ENCODE assay signal across 8 mouse cellular contexts in the genomic region with DNA sequence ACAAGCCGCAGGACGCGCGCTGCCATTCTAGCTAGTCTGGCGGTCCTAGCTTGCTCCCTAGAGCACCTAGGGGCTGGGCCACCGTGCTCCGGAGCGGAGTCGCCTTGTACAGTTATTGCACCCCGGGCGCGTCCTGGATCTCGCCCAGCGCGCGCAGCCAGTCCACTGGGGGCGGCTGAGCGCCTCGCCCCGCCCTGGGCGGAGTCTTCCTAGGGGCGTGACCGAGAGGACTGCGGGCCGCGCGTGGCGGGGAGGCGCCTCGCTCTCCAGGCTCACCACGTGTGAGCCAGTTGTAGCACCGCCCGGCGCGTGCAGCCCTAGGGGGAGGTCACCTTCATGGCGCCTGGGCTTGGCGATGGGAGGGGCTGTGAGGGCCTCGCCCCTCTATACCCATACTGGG. TPM values are rescaled to one million over a fixed set of nuclear protein-coding genes. Genes with fewer than 3 reads are reported as not detected.
A peak's percentile ranks its signal among the peaks of the same experiment; 100 is the strongest.
DNase-seq lines count a peak whose midpoint lies in the region; ATAC-seq and TF ChIP-seq lines count a peak whose summit lies in the region.

No protein-coding gene starts in this region.

- H3K36me3 ChIP-seq in CH12.LX (replicated peaks in 1 of 2; ENCODE audit: control insufficient read depth in 1 of 2, insufficient read depth in 1 of 2, low read length in 1 of 2), result no peaks in the 10 kb centered on the region
- H3K36me3 ChIP-seq in forebrain, embryonic 12.5 days (replicated peaks), result peaks cover 7% of the 10 kb centered on the region
- no peaks in the 10 kb centered on the region for H3K36me3 ChIP-seq in heart, postnatal 0 days (replicated peaks; ENCODE audit: control insufficient read depth, insufficient read depth, low read length)
- no peaks in the 10 kb centered on the region for H3K36me3 ChIP-seq in liver, embryonic 15.5 days (replicated peaks)
- no peaks in the 10 kb centered on the region for H3K36me3 ChIP-seq in neural tube, embryonic 11.5 days (ENCODE audit: control insufficient read depth, insufficient read depth, low read length)
- H3K36me3 ChIP-seq in stomach, embryonic 16.5 days (ENCODE audit: control insufficient read depth, insufficient read depth, low read length), result no peaks in the 10 kb centered on the region

- TF ChIP-seq CTCF in CH12.LX (conservative IDR thresholded peaks at IDR 0.05 in 1 of 2, IDR thresholded peaks at IDR 0.05 in 1 of 2; ENCODE audit: low read depth in 2 of 2, low read length in 2 of 2), result no peak
- peak; percentile 13; the same call in 1 of the 2 replicates for TF ChIP-seq CTCF in heart, postnatal 0 days (IDR thresholded peaks at IDR 0.05; ENCODE audit: low read depth)

- TF ChIP-seq POLR2A in CH12.LX (IDR thresholded peaks at IDR 0.05; ENCODE audit: low read depth, low read length), result no peak

- peak overlapping the region; percentile 55 for H3K4me2 ChIP-seq in CH12.LX (ENCODE audit: insufficient read depth, low read depth, poor library complexity, severe bottlenecking)
- peak overlapping the region; percentile 66 for H3K4me2 ChIP-seq in forebrain, embryonic 12.5 days
- peak overlapping the region; percentile 90 for H3K4me2 ChIP-seq in heart, postnatal 0 days (ENCODE audit: low read depth, low read length)
- peak overlapping the region; percentile 100 for H3K4me2 ChIP-seq in liver, embryonic 15.5 days
- peak overlapping the region; percentile 93 for H3K4me2 ChIP-seq in neural tube, embryonic 11.5 days (ENCODE audit: low read depth)
- peak overlapping the region; percentile 90 for H3K4me2 ChIP-seq in stomach, embryonic 16.5 days (ENCODE audit: low read depth, low read length)

- H3K9ac ChIP-seq in CH12.LX (ENCODE audit: insufficient read depth, low read depth), result no peak overlapping the region
- H3K9ac ChIP-seq in forebrain, embryonic 12.5 days, result peak overlapping the region; percentile 97
- peak overlapping the region; percentile 49 for H3K9ac ChIP-seq in heart, postnatal 0 days (replicated peaks; ENCODE audit: low read depth, low read length)
- peak overlapping the region; percentile 76 for H3K9ac ChIP-seq in liver, embryonic 15.5 days
- H3K9ac ChIP-seq in neural tube, embryonic 11.5 days (ENCODE audit: low read length), result peak overlapping the region; percentile 97
- H3K9ac ChIP-seq in stomach, embryonic 16.5 days (ENCODE audit: low read length), result peak overlapping the region; percentile 95

- in situ Hi-C loops in CH12.LX (cut with MboI; ENCODE audit: low pct_ligation_motif_present, low pct_unique_long_range_greater_than_20kb, low sequenced_read_pairs), result no loop called here

- TF ChIP-seq RAD21 in CH12.LX (IDR thresholded peaks at IDR 0.05; ENCODE audit: low read depth, low read length), result no peak

- H3K27me3 ChIP-seq in CH12.LX (replicated peaks), result peaks cover 15% of the 10 kb centered on the region
- no peaks in the 10 kb centered on the region for H3K27me3 ChIP-seq in forebrain, embryonic 12.5 days
- no peaks in the 10 kb centered on the region for H3K27me3 ChIP-seq in heart, postnatal 0 days (ENCODE audit: control insufficient read depth, insufficient read depth, low read length)
- no peaks in the 10 kb centered on the region; the same call in 1 of the 2 replicates for H3K27me3 ChIP-seq in liver, embryonic 15.5 days
- H3K27me3 ChIP-seq in neural tube, embryonic 11.5 days (ENCODE audit: control insufficient read depth, insufficient read depth, low read length), result no peaks in the 10 kb centered on the region
- H3K27me3 ChIP-seq in stomach, embryonic 16.5 days (ENCODE audit: control insufficient read depth, insufficient read depth, low read length), result no peaks in the 10 kb centered on the region

- dilution Hi-C loops in CH12.LX (cut with MboI; ENCODE audit: extremely low pct_ligation_motif_present, extremely low pct_unique_long_range_greater_than_20kb, low sequenced_read_pairs), result no loop called here

- H3K4me1 ChIP-seq in CH12.LX (ENCODE audit: control insufficient read depth in 1 of 2, insufficient read depth in 2 of 2), result no peaks in the 10 kb centered on the region
- peaks cover 41% of the 10 kb centered on the region for H3K4me1 ChIP-seq in forebrain, embryonic 12.5 days
- H3K4me1 ChIP-seq in heart, postnatal 0 days (ENCODE audit: control insufficient read depth, insufficient read depth), result peaks cover 9% of the 10 kb centered on the region; the same call in 1 of the 2 replicates
- H3K4me1 ChIP-seq in liver, embryonic 15.5 days (replicated peaks), result peaks cover 55% of the 10 kb centered on the region
- peaks cover 22% of the 10 kb centered on the region for H3K4me1 ChIP-seq in neural tube, embryonic 11.5 days (ENCODE audit: control insufficient read depth, insufficient read depth, low read length)
- H3K4me1 ChIP-seq in stomach, embryonic 16.5 days (ENCODE audit: control insufficient read depth, insufficient read depth, low read length), result peaks cover 22% of the 10 kb centered on the region

- DNase-seq in CH12.LX (ENCODE audit: extremely low read depth), result no peak
- peak; percentile 86 for DNase-seq in c-Kit-positive CD71-positive TER-119-negative erythroid progenitor cells, embryonic 14.5 days (ENCODE audit: low read depth)
- DNase-seq in heart, postnatal 0 days (ENCODE audit: low spot score), result peak; percentile 98
- peak; percentile 96 to 98 for DNase-seq in kidney, postnatal 4 days
- peak; percentile 93 for DNase-seq in neural tube, embryonic 11.5 days (ENCODE audit: low spot score)

- no peak overlapping the region for H3K27ac ChIP-seq in CH12.LX (ENCODE audit: insufficient read depth, low read depth)
- peak overlapping the region; percentile 99 for H3K27ac ChIP-seq in forebrain, embryonic 12.5 days
- peak overlapping the region; percentile 98 for H3K27ac ChIP-seq in heart, postnatal 0 days (ENCODE audit: low read depth)
- H3K27ac ChIP-seq in liver, embryonic 15.5 days (replicated peaks), result peak overlapping the region; percentile 94
- H3K27ac ChIP-seq in neural tube, embryonic 11.5 days (ENCODE audit: low read depth, low read length), result peak overlapping the region; percentile 100
- H3K27ac ChIP-seq in stomach, embryonic 16.5 days (ENCODE audit: low read length), result peak overlapping the region; percentile 99

- TF ChIP-seq EP300 in CH12.LX (IDR thresholded peaks at IDR 0.05; ENCODE audit: low read length), result no peak
- peak; percentile 66 for TF ChIP-seq EP300 in heart, postnatal 0 days (IDR thresholded peaks at IDR 0.05; ENCODE audit: low read depth)

- H3K9me3 ChIP-seq in CH12.LX (replicated peaks; ENCODE audit: low read length), result peaks cover 34% of the 10 kb centered on the region
- H3K9me3 ChIP-seq in forebrain, embryonic 12.5 days, result no peaks in the 10 kb centered on the region
- H3K9me3 ChIP-seq in heart, postnatal 0 days (replicated peaks; ENCODE audit: control insufficient read depth, low read length), result no peaks in the 10 kb centered on the region
- H3K9me3 ChIP-seq in liver, embryonic 15.5 days (replicated peaks), result no peaks in the 10 kb centered on the region
- H3K9me3 ChIP-seq in neural tube, embryonic 11.5 days (ENCODE audit: control insufficient read depth, low read length), result no peaks in the 10 kb centered on the region
- no peaks in the 10 kb centered on the region for H3K9me3 ChIP-seq in stomach, embryonic 16.5 days (replicated peaks; ENCODE audit: control insufficient read depth, low read length)

- peak; percentile 78 for ATAC-seq in forebrain, embryonic 12.5 days (ENCODE audit: low FRiP score)
- peak; percentile 87 for ATAC-seq in heart, postnatal 0 days (ENCODE audit: insufficient read depth, low read depth)
- ATAC-seq in liver, embryonic 15.5 days (ENCODE audit: insufficient read depth), result peak; percentile 81
- peak; percentile 61 for ATAC-seq in neural tube, embryonic 11.5 days (ENCODE audit: insufficient read depth, low FRiP score, low TSS enrichment)
- peak; percentile 88 for ATAC-seq in stomach, embryonic 16.5 days (ENCODE audit: insufficient read depth, low FRiP score)

- H3K79me2 ChIP-seq in CH12.LX (replicated peaks; ENCODE audit: control insufficient read depth, extremely low read depth, insufficient read depth, poor library complexity, severe bottlenecking), result no peaks in the 10 kb centered on the region

- WGBS in forebrain, embryonic 12.5 days, result under 1% methylated on average over 38 of the region's 38 CpGs
- WGBS in heart, postnatal 0 days, result under 1% methylated on average over 38 of the region's 38 CpGs
- WGBS in liver, embryonic 15.5 days (ENCODE audit: insufficient replicate concordance), result under 1% methylated on average over 38 of the region's 38 CpGs
- under 1% methylated on average over 38 of the region's 38 CpGs for WGBS in neural tube, embryonic 11.5 days
- WGBS in stomach, embryonic 16.5 days, result under 1% methylated on average over 38 of the region's 38 CpGs

- H3K4me3 ChIP-seq in CH12.LX (replicated peaks in 1 of 3; ENCODE audit: low read depth in 2 of 3, low read length in 2 of 3, poor library complexity in 1 of 3), result peak overlapping the region in 1 of 3 experiments; percentile 11
- peak overlapping the region; percentile 90 for H3K4me3 ChIP-seq in forebrain, embryonic 12.5 days (replicated peaks)
- H3K4me3 ChIP-seq in heart, postnatal 0 days (ENCODE audit: low read depth, low read length), result peak overlapping the region; percentile 96
- peak overlapping the region; percentile 83 for H3K4me3 ChIP-seq in liver, embryonic 15.5 days (replicated peaks)
- H3K4me3 ChIP-seq in neural tube, embryonic 11.5 days (ENCODE audit: low read depth, low read length), result peak overlapping the region; percentile 92
- peak overlapping the region; percentile 85 for H3K4me3 ChIP-seq in stomach, embryonic 16.5 days (replicated peaks; ENCODE audit: low read length)

RNA-seq across cellular contexts. Expression of a gene that starts 0.8 kb away (rescaled TPM):
- total RNA-seq in CH12.LX (2012; rRNA removed), result not detected in 2 replicates
- not detected in 2 replicates for total RNA-seq in CH12.LX (2014; rRNA removed)
- polyA plus RNA-seq in CH12.LX (2012; ENCODE audit: insufficient read length, low read depth), result 0.09 TPM in 1 of 2 replicates, not detected in the other
- polyA plus RNA-seq in forebrain, embryonic 12.5 days (2016; fragmentation: Nextera tagmentation; extraction: Ambion mirVana), result 16.3 and 19.3 TPM in 2 replicates
- 19.9 and 30.0 TPM in 2 replicates for total RNA-seq in heart, postnatal 0 days (2014; rRNA removed; ENCODE audit: low replicate concordance)
- 5.0 and 5.5 TPM in 2 replicates for polyA plus RNA-seq in heart, postnatal 0 days (2015; fragmentation: Nextera tagmentation; extraction: Ambion mirVana)
- polyA plus RNA-seq in liver, embryonic 15.5 days (2015; fragmentation: Nextera tagmentation; extraction: Ambion mirVana), result 1.2 and 1.5 TPM in 2 replicates
- 19.1 and 21.4 TPM in 2 replicates for polyA plus RNA-seq in neural tube, embryonic 11.5 days (2014; fragmentation: Nextera tagmentation; extraction: Ambion mirVana)
- 4.5 and 5.2 TPM in 2 replicates for polyA plus RNA-seq in stomach, embryonic 16.5 days (2015; fragmentation: Nextera tagmentation; extraction: Ambion mirVana)

RNA-seq across cellular contexts. Expression of a gene that starts 16.1 kb away (rescaled TPM):
- total RNA-seq in CH12.LX (2012; rRNA removed) (not detected in 2 replicates), CH12.LX (2014; rRNA removed) (not detected in 2 replicates)
- polyA plus RNA-seq in CH12.LX (2012; ENCODE audit: insufficient read length, low read depth), result not detected in 2 replicates
- polyA plus RNA-seq in forebrain, embryonic 12.5 days (2016; fragmentation: Nextera tagmentation; extraction: Ambion mirVana), result 55.2 and 55.9 TPM in 2 replicates
- 21.1 and 27.2 TPM in 2 replicates for total RNA-seq in heart, postnatal 0 days (2014; rRNA removed; ENCODE audit: low replicate concordance)
- polyA plus RNA-seq in heart, postnatal 0 days (2015; fragmentation: Nextera tagmentation; extraction: Ambion mirVana), result 18.3 and 20.6 TPM in 2 replicates
- 9.1 and 9.5 TPM in 2 replicates for polyA plus RNA-seq in liver, embryonic 15.5 days (2015; fragmentation: Nextera tagmentation; extraction: Ambion mirVana)
- polyA plus RNA-seq in neural tube, embryonic 11.5 days (2014; fragmentation: Nextera tagmentation; extraction: Ambion mirVana), result 52.7 and 55.2 TPM in 2 replicates
- polyA plus RNA-seq in stomach, embryonic 16.5 days (2015; fragmentation: Nextera tagmentation; extraction: Ambion mirVana), result 17.1 and 19.9 TPM in 2 replicates

RNA-seq across cellular contexts. Expression of a gene that starts 16.7 kb away (rescaled TPM):
- not detected in 2 replicates for total RNA-seq in CH12.LX (2012; rRNA removed)
- total RNA-seq in CH12.LX (2014; rRNA removed), result not detected in 2 replicates
- polyA plus RNA-seq in CH12.LX (2012; ENCODE audit: insufficient read length, low read depth), result not detected in 2 replicates
- polyA plus RNA-seq in forebrain, embryonic 12.5 days (2016; fragmentation: Nextera tagmentation; extraction: Ambion mirVana), result 1.2 and 1.7 TPM in 2 replicates
- 0.15 and 1.7 TPM in 2 replicates for total RNA-seq in heart, postnatal 0 days (2014; rRNA removed; ENCODE audit: low replicate concordance)
- 5.4 and 5.6 TPM in 2 replicates for polyA plus RNA-seq in heart, postnatal 0 days (2015; fragmentation: Nextera tagmentation; extraction: Ambion mirVana)
- polyA plus RNA-seq in liver, embryonic 15.5 days (2015; fragmentation: Nextera tagmentation; extraction: Ambion mirVana), result 0.13 and 0.20 TPM in 2 replicates
- 0.22 and 0.52 TPM in 2 replicates for polyA plus RNA-seq in neural tube, embryonic 11.5 days (2014; fragmentation: Nextera tagmentation; extraction: Ambion mirVana)
- polyA plus RNA-seq in stomach, embryonic 16.5 days (2015; fragmentation: Nextera tagmentation; extraction: Ambion mirVana), result 0.26 and 0.79 TPM in 2 replicates

RNA-seq across cellular contexts. Expression of a gene that starts 22.3 kb away (rescaled TPM):
- not detected in 2 replicates for total RNA-seq in CH12.LX (2012; rRNA removed)
- total RNA-seq in CH12.LX (2014; rRNA removed), result not detected in 2 replicates
- not detected in 2 replicates for polyA plus RNA-seq in CH12.LX (2012; ENCODE audit: insufficient read length, low read depth)
- 11.1 and 12.4 TPM in 2 replicates for polyA plus RNA-seq in forebrain, embryonic 12.5 days (2016; fragmentation: Nextera tagmentation; extraction: Ambion mirVana)
- total RNA-seq in heart, postnatal 0 days (2014; rRNA removed; ENCODE audit: low replicate concordance), result not detected in 2 replicates
- 0.12 and 0.33 TPM in 2 replicates for polyA plus RNA-seq in heart, postnatal 0 days (2015; fragmentation: Nextera tagmentation; extraction: Ambion mirVana)
- polyA plus RNA-seq in liver, embryonic 15.5 days (2015; fragmentation: Nextera tagmentation; extraction: Ambion mirVana), result not detected in 2 replicates
- polyA plus RNA-seq in neural tube, embryonic 11.5 days (2014; fragmentation: Nextera tagmentation; extraction: Ambion mirVana), result 7.6 TPM in 2 replicates
- polyA plus RNA-seq in stomach, embryonic 16.5 days (2015; fragmentation: Nextera tagmentation; extraction: Ambion mirVana), result 1.8 and 2.3 TPM in 2 replicates

RNA-seq across cellular contexts. Expression of a gene that starts 54.9 kb away (rescaled TPM):
- total RNA-seq in CH12.LX (2012; rRNA removed) (16.5 and 56.9 TPM in 2 replicates), CH12.LX (2014; rRNA removed) (18.2 and 30.0 TPM in 2 replicates)
- polyA plus RNA-seq in CH12.LX (2012; ENCODE audit: insufficient read length, low read depth), result 23.7 and 25.1 TPM in 2 replicates
- polyA plus RNA-seq in forebrain, embryonic 12.5 days (2016; fragmentation: Nextera tagmentation; extraction: Ambion mirVana), result 1.6 and 2.8 TPM in 2 replicates
- 0.39 TPM in 1 of 2 replicates, not detected in the other for total RNA-seq in heart, postnatal 0 days (2014; rRNA removed; ENCODE audit: low replicate concordance)
- 2.5 and 2.6 TPM in 2 replicates for polyA plus RNA-seq in heart, postnatal 0 days (2015; fragmentation: Nextera tagmentation; extraction: Ambion mirVana)
- 3.8 and 4.4 TPM in 2 replicates for polyA plus RNA-seq in liver, embryonic 15.5 days (2015; fragmentation: Nextera tagmentation; extraction: Ambion mirVana)
- 1.1 and 1.4 TPM in 2 replicates for polyA plus RNA-seq in neural tube, embryonic 11.5 days (2014; fragmentation: Nextera tagmentation; extraction: Ambion mirVana)
- 2.4 and 2.8 TPM in 2 replicates for polyA plus RNA-seq in stomach, embryonic 16.5 days (2015; fragmentation: Nextera tagmentation; extraction: Ambion mirVana)

Comparison
In these comparisons a context has a peak if more than half of its experiments do, and no peak if none do; other contexts are left out.
1. RNA of a gene that starts 16.1 kb away (polyA plus RNA-seq): 55.2 to 55.9 TPM in forebrain, embryonic 12.5 days, 52.7 to 55.2 TPM in neural tube, embryonic 11.5 days, 18.3 to 20.6 TPM in heart, postnatal 0 days, 17.1 to 19.9 TPM in stomach, embryonic 16.5 days and 9.1 to 9.5 TPM in liver, embryonic 15.5 days; not detected in CH12.LX; every median in the first group is over 10 times any median in the second.
2. Peak in every context shown above with its lines, with median percentiles within 50 percentile points of each other: H3K4me2 ChIP-seq and ATAC-seq.